Mouse (Mus musculus): ENCODE results near the gene Ankrd24.

The Ankrd24 gene

GRCm38 (mm10) chr10:81605666-81605973, 22.7 kb upstream of the Ankrd24 start:
- no peak for DNase-seq (ENCODE audit: low read depth, low spot score)

GRCm38 (mm10) chr10:81605974-81606751, 22.2 kb upstream of the Ankrd24 start, which contains the start of gene BC025920:
Gene BC025920 (plus strand): TSS chr10:81606270.
- DNase-seq (ENCODE audit: low read depth, low spot score) = peak; percentile 98

GRCm38 (mm10) chr10:81608308-81608707, 20.0 kb upstream of the Ankrd24 start:
- no peak for DNase-seq (ENCODE audit: low read depth, low spot score)

GRCm38 (mm10) chr10:81612779-81613178, 15.6 kb upstream of the Ankrd24 start:
- peak; percentile 72 for DNase-seq (ENCODE audit: low read depth, low spot score)

- DNase-seq (ENCODE audit: low read depth, low spot score) = peak; percentile 94
These were observed 12.9 kb upstream of the Ankrd24 start for GRCm38 (mm10) chr10:81615486-81615885.

- DNase-seq (ENCODE audit: low read depth, low spot score) = no peak
These were observed 8.4 kb upstream of the Ankrd24 start for GRCm38 (mm10) chr10:81619976-81620375.

GRCm38 (mm10) chr10:81620786-81621185, 7.6 kb upstream of the Ankrd24 start:
- peak; percentile 76 for DNase-seq (ENCODE audit: low read depth, low spot score)

- peak; percentile 93 for DNase-seq (ENCODE audit: low read depth, low spot score)
These were observed 4.9 kb upstream of the Ankrd24 start for GRCm38 (mm10) chr10:81623441-81623840.

- DNase-seq (ENCODE audit: low read depth, low spot score) = peak; percentile 83
These were observed 2.0 kb upstream of the Ankrd24 start for GRCm38 (mm10) chr10:81626101-81626993.

- DNase-seq (ENCODE audit: low read depth, low spot score) = peak; percentile 98
These were observed 1.1 kb upstream of the Ankrd24 start, which contains the start of gene Sirt6 for GRCm38 (mm10) chr10:81626994-81627835. Gene Sirt6 (minus strand): TSS chr10:81627797.

GRCm38 (mm10) chr10:81627836-81628220, 512 bp upstream of the Ankrd24 start:
- no peak for DNase-seq (ENCODE audit: low read depth, low spot score)

GRCm38 (mm10) chr10:81633253-81634099, 5.1 kb downstream of the Ankrd24 start:
- peak; percentile 98 for DNase-seq (ENCODE audit: low read depth, low spot score)

- peak; percentile 72 for DNase-seq (ENCODE audit: low read depth, low spot score)
These were observed 8.0 kb downstream of the Ankrd24 start for GRCm38 (mm10) chr10:81636338-81636737.

GRCm38 (mm10) chr10:81638101-81638500, 9.8 kb downstream of the Ankrd24 start:
- no peak for DNase-seq (ENCODE audit: low read depth, low spot score)

- peak; percentile 94 for DNase-seq (ENCODE audit: low read depth, low spot score)
These were observed 12.5 kb downstream of the Ankrd24 start for GRCm38 (mm10) chr10:81640825-81641224.

GRCm38 (mm10) chr10:81641566-81641965, 13.2 kb downstream of the Ankrd24 start:
- DNase-seq (ENCODE audit: low read depth, low spot score) = no peak

GRCm38 (mm10) chr10:81641978-81642647, 13.8 kb downstream of the Ankrd24 start:
- no peak for DNase-seq (ENCODE audit: low read depth, low spot score)

- no peak for DNase-seq (ENCODE audit: low read depth, low spot score)
These were observed 14.5 kb downstream of the Ankrd24 start for GRCm38 (mm10) chr10:81642648-81643448.

- DNase-seq (ENCODE audit: low read depth, low spot score) = peak; percentile 98
These were observed 15.2 kb downstream of the Ankrd24 start for GRCm38 (mm10) chr10:81643449-81644055.
